Mouse (Mus musculus) neural tube, embryonic 10.5 days (tissue): Measurements from ENCODE around the gene Cox7b.
"Not testable (repeated sequence)": the region's sequence is repeated elsewhere in the genome, so short reads cannot be mapped to it uniquely, and the experiment has no call there.

ENCODE experiments used
- DNase-seq: peaks from one replicate; pipeline ENCODE4 v3.0.0-alpha.2; 2017; ENCODE audit warnings: low spot score; ENCODE audit errors: extremely low spot score

Cox7b gene

GRCm38 (mm10) chrX:106015571-106016322, at the start of gene Cox7b:
Cox7b (plus strand) TSS chrX:106015700.
- peak; percentile 66 for DNase-seq

- DNase-seq = no peak
Observed at GRCm38 (mm10) chrX:106001605-106002004, 13.9 kb upstream of the Cox7b start.

GRCm38 (mm10) chrX:106010762-106011161, 4.7 kb upstream of the Cox7b start:
- no peak for DNase-seq

GRCm38 (mm10) chrX:106011465-106012159, 3.9 kb upstream of the Cox7b start, which contains the start of gene Magt1:
Magt1 (minus strand) TSS chrX:106011906.
- peak; percentile 75 for DNase-seq

GRCm38 (mm10) chrX:106012559-106012958, 2.9 kb upstream of the Cox7b start:
- no peak for DNase-seq

- peak; percentile 17 for DNase-seq
Observed at GRCm38 (mm10) chrX:106013217-106013616, 2.3 kb upstream of the Cox7b start.

- not testable (repeated sequence) for DNase-seq
Observed at GRCm38 (mm10) chrX:106014741-106015377, 641 bp upstream of the Cox7b start.

GRCm38 (mm10) chrX:106017102-106017501, 1.6 kb downstream of the Cox7b start:
- DNase-seq = no peak

DNA sequence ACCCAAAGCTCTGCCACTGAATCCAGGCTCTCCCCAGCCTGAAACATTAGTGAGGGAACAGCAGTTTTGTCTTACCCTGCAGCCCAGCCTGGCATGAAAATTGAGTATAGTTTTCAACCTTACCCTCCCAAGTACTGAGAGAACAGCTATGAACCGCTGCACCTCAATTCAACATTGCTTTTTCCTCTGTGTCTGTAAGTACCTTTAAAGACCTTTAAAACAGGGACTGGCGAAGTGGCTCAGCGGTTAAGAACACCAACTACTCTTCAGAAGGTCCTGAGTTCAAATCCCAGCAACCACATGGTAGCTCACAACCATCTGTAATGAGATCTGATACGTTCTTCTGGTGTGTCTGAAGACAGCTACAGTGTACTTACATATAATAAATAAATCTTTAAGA, 2.0 kb downstream of the Cox7b start:
- DNase-seq = no peak

- peak; percentile 88 for DNase-seq
Observed at GRCm38 (mm10) chrX:106026418-106027342, 11.2 kb downstream of the Cox7b start, which contains the start of gene Atp7a. Atp7a (plus strand) TSS chrX:106027276.

GRCm38 (mm10) chrX:106027343-106027674, 11.8 kb downstream of the Cox7b start:
- no peak for DNase-seq

DNA sequence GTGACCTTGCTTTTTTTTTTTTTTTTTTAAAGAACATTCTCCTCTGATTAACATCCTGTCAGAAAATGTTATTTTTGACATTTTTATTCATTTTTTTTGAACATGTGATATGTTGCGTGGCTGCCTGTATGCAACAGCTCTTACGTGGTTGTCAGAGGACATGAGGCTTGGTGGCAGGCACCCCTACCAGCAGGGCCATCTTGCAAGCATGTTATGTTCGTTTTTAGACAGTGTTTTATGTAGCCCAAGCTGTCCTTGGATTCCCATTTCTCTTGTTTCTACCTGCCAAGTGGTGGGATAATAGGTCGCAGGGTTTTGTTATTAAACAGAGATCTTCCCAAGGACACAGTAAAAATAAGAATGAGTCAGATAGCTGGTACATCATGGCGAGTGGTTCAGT, 14.7 kb downstream of the Cox7b start:
- no peak for DNase-seq

GRCm38 (mm10) chrX:106031124-106031523, 15.6 kb downstream of the Cox7b start:
- DNase-seq = no peak

DNA sequence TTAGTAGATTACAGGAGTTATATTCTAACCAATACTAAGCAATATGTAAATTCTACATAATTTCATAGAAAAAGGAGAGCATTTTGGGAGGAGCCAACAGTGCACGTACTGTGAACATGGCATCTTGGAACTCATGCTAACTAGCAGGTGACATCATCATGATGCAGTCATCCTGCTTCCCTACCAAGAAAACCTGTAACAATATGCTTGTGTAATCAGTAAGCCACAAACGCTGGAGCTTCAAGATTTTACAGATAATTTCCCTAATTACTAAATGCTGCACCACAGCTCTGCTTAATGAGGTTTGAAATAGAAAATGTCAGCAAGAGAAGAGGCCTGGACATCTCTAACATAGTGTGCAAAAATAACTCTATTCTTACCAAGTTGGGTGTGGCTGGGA, 20.2 kb downstream of the Cox7b start:
- no peak for DNase-seq

- DNase-seq = no peak
Observed at GRCm38 (mm10) chrX:106037185-106037752, 21.8 kb downstream of the Cox7b start.

DNA sequence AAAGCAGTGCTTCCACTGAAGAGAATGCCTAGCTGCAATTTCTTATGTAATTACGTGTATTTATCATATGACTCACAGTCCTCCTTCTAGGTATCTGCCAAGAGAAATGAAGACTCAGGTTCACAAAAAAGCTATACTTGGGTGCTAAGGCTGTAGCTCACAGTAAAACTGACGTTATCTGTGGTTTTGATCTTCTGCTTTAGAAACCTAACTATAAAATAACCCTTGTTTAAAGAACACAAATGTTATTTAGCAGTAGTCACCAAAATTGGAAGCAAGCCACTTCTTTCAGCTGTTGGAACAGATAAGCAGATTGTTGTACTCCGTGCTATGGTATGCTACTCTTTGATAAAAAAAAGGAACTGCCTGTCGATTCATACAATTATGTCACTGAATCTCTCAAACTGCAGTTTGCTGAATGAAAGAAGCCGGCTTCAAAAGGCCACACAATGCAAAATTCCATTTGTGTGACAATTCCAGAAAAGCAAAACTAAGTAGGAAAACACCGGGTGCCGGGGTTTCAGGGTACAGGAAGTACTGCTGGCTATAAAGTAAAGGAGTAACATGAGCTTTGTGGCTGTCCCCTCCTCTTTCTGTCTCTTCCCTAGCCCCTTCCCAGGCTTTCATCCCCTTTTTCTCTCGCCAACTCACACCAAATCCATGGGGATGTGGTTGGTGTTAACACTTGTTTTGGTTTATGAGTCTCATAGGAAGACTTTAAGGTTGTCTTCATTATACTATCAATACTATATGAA, 28.5 kb downstream of the Cox7b start:
- no peak for DNase-seq

DNA sequence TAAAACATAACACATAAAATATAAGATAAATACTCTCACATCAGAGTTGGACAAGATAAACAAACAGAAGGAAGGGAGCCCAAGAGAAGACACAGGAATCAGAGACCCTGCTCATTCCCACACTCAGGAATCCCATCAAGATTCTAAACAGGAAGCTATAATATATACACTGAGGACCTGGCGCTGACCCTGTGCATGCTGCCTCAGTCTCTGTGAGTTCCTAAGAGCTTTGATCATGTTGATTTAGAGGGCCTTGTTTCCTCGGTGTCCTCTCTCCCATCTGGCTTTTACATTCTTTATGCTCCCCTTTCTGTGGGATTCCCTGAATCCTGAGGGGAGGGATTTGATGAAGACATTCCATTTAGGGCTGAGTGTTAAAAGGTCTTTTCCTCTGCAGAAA, 30.0 kb downstream of the Cox7b start:
- peak; percentile 17 for DNase-seq

- DNase-seq = no peak
Observed at GRCm38 (mm10) chrX:106045928-106046327, 30.4 kb downstream of the Cox7b start.

GRCm38 (mm10) chrX:106048191-106048590, 32.7 kb downstream of the Cox7b start:
- no peak for DNase-seq
